Mouse (Mus musculus): ENCODE results near the gene Aar2.

The Aar2 gene

GRCm38 (mm10) chr2:156568647-156569046, 21.3 kb downstream of the Aar2 start:
- DNase-seq (ENCODE audit: low spot score in 2 of 2), result no peak

GRCm38 (mm10) chr2:156569261-156569660, 21.9 kb downstream of the Aar2 start:
- DNase-seq (ENCODE audit: low spot score in 2 of 2), result no peak

- DNase-seq (ENCODE audit: low spot score in 2 of 2), result no peak
Observed at GRCm38 (mm10) chr2:156571521-156571920, 24.1 kb downstream of the Aar2 start.

GRCm38 (mm10) chr2:156576850-156577587, 29.6 kb downstream of the Aar2 start:
- no peak for DNase-seq (ENCODE audit: low spot score in 2 of 2)

GRCm38 (mm10) chr2:156580507-156580906, 33.1 kb downstream of the Aar2 start:
- no peak for DNase-seq (ENCODE audit: low spot score in 2 of 2)

GRCm38 (mm10) chr2:156581244-156581643, 33.9 kb downstream of the Aar2 start:
- peak; percentile 80 to 85 for DNase-seq (ENCODE audit: low spot score in 2 of 2)

GRCm38 (mm10) chr2:156582887-156583286, 35.5 kb downstream of the Aar2 start:
- DNase-seq (ENCODE audit: low spot score in 2 of 2), result no peak

- no peak for DNase-seq (ENCODE audit: low spot score in 2 of 2)
Observed at GRCm38 (mm10) chr2:156584154-156584796, 36.9 kb downstream of the Aar2 start.

GRCm38 (mm10) chr2:156584797-156585471, 37.5 kb downstream of the Aar2 start:
- peak; percentile 59 to 63 for DNase-seq (ENCODE audit: low spot score in 2 of 2)

GRCm38 (mm10) chr2:156589481-156589880, 42.1 kb downstream of the Aar2 start:
- no peak for DNase-seq (ENCODE audit: low spot score in 2 of 2)

- DNase-seq (ENCODE audit: low spot score in 2 of 2), result no peak
Observed at GRCm38 (mm10) chr2:156594987-156595490, 47.7 kb downstream of the Aar2 start.

- DNase-seq (ENCODE audit: low spot score in 2 of 2), result no peak
Observed at GRCm38 (mm10) chr2:156602581-156602980, 55.2 kb downstream of the Aar2 start.

- DNase-seq (ENCODE audit: low spot score in 2 of 2), result no peak
Observed at GRCm38 (mm10) chr2:156603671-156604070, 56.3 kb downstream of the Aar2 start.

- DNase-seq (ENCODE audit: low spot score in 2 of 2), result no peak
Observed at GRCm38 (mm10) chr2:156605144-156605543, 57.8 kb downstream of the Aar2 start.

- no peak for DNase-seq (ENCODE audit: low spot score in 2 of 2)
Observed at GRCm38 (mm10) chr2:156605971-156606370, 58.6 kb downstream of the Aar2 start.

- DNase-seq (ENCODE audit: low spot score in 2 of 2), result peak; percentile 63 to 72
Observed at GRCm38 (mm10) chr2:156613081-156613540, 65.7 kb downstream of the Aar2 start.

- DNase-seq (ENCODE audit: low spot score in 2 of 2), result peak in 1 of 2 experiments; percentile 47
Observed at GRCm38 (mm10) chr2:156613541-156614257, 66.3 kb downstream of the Aar2 start, which contains the start of gene Dlgap4. Gene Dlgap4, plus strand, starts transcription at chr2:156613705.

- peak in 1 of 2 experiments; percentile 44 for DNase-seq (ENCODE audit: low spot score in 2 of 2)
Observed at GRCm38 (mm10) chr2:156614258-156614556, 66.8 kb downstream of the Aar2 start.

- DNase-seq (ENCODE audit: low spot score in 2 of 2), result peak in 1 of 2 experiments; percentile 46
Observed at GRCm38 (mm10) chr2:156614661-156615654, 67.6 kb downstream of the Aar2 start.

GRCm38 (mm10) chr2:156616513-156616912, 69.1 kb downstream of the Aar2 start:
- DNase-seq (ENCODE audit: low spot score in 2 of 2), result no peak
